Mouse (Mus musculus) liver, embryonic 18 days (tissue): ENCODE measurements around the gene Tram1l1. TPM values are rescaled to one million over a fixed set of nuclear protein-coding genes. Genes with fewer than 3 reads are reported as not detected.

Experiments used
- polyA plus RNA-seq: library from polyadenylated mRNA; depleted of rRNA; stranded (reverse); fragments of >200 nt; gene quantifications from 2 replicates; pipeline ENCODE4 v1.2.3, GENCODE M21; 2012; rRNA removed

Tram1l1 gene
- 0.08 and 0.10 TPM in 2 replicates for polyA plus RNA-seq

GRCm38 (mm10) chr3:124320821-124321576 lies at the start of gene Tram1l1:
Tram1l1 (plus strand) TSS chr3:124320855.

Other genes starting within 250 kb of the Tram1l1 start
- not detected in 2 replicates for gene 1700006A11Rik, start 105.2 kb downstream of the Tram1l1 start, polyA plus RNA-seq